Mouse (Mus musculus) midbrain, embryonic 16.5 days (tissue): Measurements from ENCODE around the gene Nell1. TPM values are rescaled to one million over a fixed set of nuclear protein-coding genes. Genes with fewer than 3 reads are reported as not detected.

Experiments used
- ATAC-seq: fragments of 200-750 bp; cut with Nextera tagmentation; 2 replicates; pipeline ENCODE4 v1.8.0; 2017; ENCODE audit warnings: moderate TSS enrichment
- H3K27ac ChIP-seq: fragments of 300-500 bp; sonication (generic); 2 replicates; pipeline ENCODE4 v1.5.1; 2014; ENCODE audit warnings: mild to moderate bottlenecking, low read length, mixed read lengths
- H3K27me3 ChIP-seq: fragments of 300-500 bp; sonication (generic); 2 replicates; pipeline ENCODE4 v1.6.1; 2014; ENCODE audit warnings: low read depth, low read length, mixed read lengths; ENCODE audit not compliant: control insufficient read depth, insufficient read depth
- H3K36me3 ChIP-seq: fragments of 300-500 bp; sonication (generic); 2 replicates; pipeline ENCODE4 v1.6.1; 2014; ENCODE audit warnings: mild to moderate bottlenecking, low read length, moderate library complexity, mixed read lengths; ENCODE audit not compliant: control insufficient read depth, insufficient read depth
- H3K4me1 ChIP-seq: fragments of 300-500 bp; sonication (generic); 2 replicates; pipeline ENCODE4 v1.6.1; 2014; ENCODE audit warnings: mild to moderate bottlenecking, low read length, mixed read lengths; ENCODE audit not compliant: control insufficient read depth, insufficient read depth
- H3K4me2 ChIP-seq: fragments of 300-500 bp; sonication (generic); 2 replicates; pipeline ENCODE4 v1.6.1; 2014; ENCODE audit warnings: mild to moderate bottlenecking, low read length, mixed read lengths
- H3K4me3 ChIP-seq: fragments of 300-500 bp; sonication (generic); 2 replicates; pipeline ENCODE4 v1.5.1; 2014; ENCODE audit warnings: low read depth, mild to moderate bottlenecking, low read length, moderate library complexity, mixed read lengths
- H3K9ac ChIP-seq: fragments of 300-500 bp; sonication (generic); 2 replicates; pipeline ENCODE4 v1.6.1; 2014; ENCODE audit warnings: low read depth, low read length, mixed read lengths
- H3K9me3 ChIP-seq: fragments of 300-500 bp; sonication (generic); replicated peaks from 2 replicates; pipeline ENCODE4 v1.6.1; 2014; ENCODE audit warnings: mild to moderate bottlenecking, low read length, mixed read lengths; ENCODE audit not compliant: control insufficient read depth, poor library complexity, severe bottlenecking
- WGBS: fragments of 180-500 bp; shearing (Covaris S2); extraction: QIAGEN DNeasy Blood & Tissue Kit; methylation state at CpG from one replicate; pipeline ENCODE4 v1.1.7; 2014; 5-methylcytosine and 5-hydroxymethylcytosine counted together
- polyA plus RNA-seq: library from polyadenylated mRNA; unstranded; fragments of >200 nt; fragmentation: Nextera tagmentation; extraction: Ambion mirVana; gene quantifications from 2 replicates; pipeline ENCODE4 v1.2.1, GENCODE M21; 2015

Nell1 gene
- polyA plus RNA-seq, 1 experiment from 2014 or later, result 40.1 TPM

- ATAC-seq, result no peak
- no peaks in the 10 kb centered on the region for H3K9me3 ChIP-seq
- H3K9ac ChIP-seq, result no peak overlapping the region
- no peak overlapping the region for H3K4me3 ChIP-seq
- no peak overlapping the region for H3K27ac ChIP-seq
- H3K4me1 ChIP-seq, result no peaks in the 10 kb centered on the region
- WGBS, result 80% methylated on average over 1 of the region's 1 CpGs
- H3K27me3 ChIP-seq, result no peaks in the 10 kb centered on the region
- H3K36me3 ChIP-seq, result no peaks in the 10 kb centered on the region
- no peak overlapping the region for H3K4me2 ChIP-seq
These were observed 447.9 kb downstream of the Nell1 start for GRCm38 (mm10) chr7:50422422-50423195.

- Histone ChIP-seq H3K27ac (no peak overlapping the region), H3K4me1 (no peaks in the 10 kb centered on the region), H3K27me3 (no peaks in the 10 kb centered on the region), H3K9me3 (no peaks in the 10 kb centered on the region), H3K4me3 (no peak overlapping the region), H3K36me3 (no peaks in the 10 kb centered on the region), H3K4me2 (no peak overlapping the region), H3K9ac (no peak overlapping the region)
- WGBS, result 91% methylated on average over 5 of the region's 5 CpGs
- no peak for ATAC-seq
These were observed 455.1 kb downstream of the Nell1 start for GRCm38 (mm10) chr7:50429725-50430124.

GRCm38 (mm10) chr7:50441237-50441636, 466.6 kb downstream of the Nell1 start:
- no peak overlapping the region for H3K27ac ChIP-seq
- no peaks in the 10 kb centered on the region for H3K36me3 ChIP-seq
- no peaks in the 10 kb centered on the region for H3K27me3 ChIP-seq
- no peaks in the 10 kb centered on the region for H3K9me3 ChIP-seq
- no peaks in the 10 kb centered on the region for H3K4me1 ChIP-seq
- no peak overlapping the region for H3K4me3 ChIP-seq
- H3K9ac ChIP-seq, result no peak overlapping the region
- no peak overlapping the region for H3K4me2 ChIP-seq
- ATAC-seq, result no peak

- Histone ChIP-seq H3K9me3 (no peaks in the 10 kb centered on the region), H3K27me3 (no peaks in the 10 kb centered on the region), H3K27ac (no peak overlapping the region), H3K36me3 (no peaks in the 10 kb centered on the region), H3K4me1 (no peaks in the 10 kb centered on the region), H3K4me2 (no peak overlapping the region), H3K4me3 (no peak overlapping the region), H3K9ac (no peak overlapping the region)
- no peak for ATAC-seq
- WGBS, result 85% methylated on average over 4 of the region's 4 CpGs
These were observed 472.7 kb downstream of the Nell1 start for GRCm38 (mm10) chr7:50447316-50447715.

GRCm38 (mm10) chr7:50467742-50468141, 493.1 kb downstream of the Nell1 start:
- no peaks in the 10 kb centered on the region for H3K36me3 ChIP-seq
- no peak overlapping the region for H3K27ac ChIP-seq
- ATAC-seq, result no peak
- no peaks in the 10 kb centered on the region for H3K9me3 ChIP-seq
- H3K27me3 ChIP-seq, result no peaks in the 10 kb centered on the region
- H3K4me1 ChIP-seq, result no peaks in the 10 kb centered on the region
- H3K4me3 ChIP-seq, result no peak overlapping the region
- H3K9ac ChIP-seq, result no peak overlapping the region
- H3K4me2 ChIP-seq, result no peak overlapping the region
- WGBS, result 95% methylated on average over 6 of the region's 6 CpGs

- Histone ChIP-seq H3K4me3 (no peak overlapping the region), H3K9me3 (no peaks in the 10 kb centered on the region), H3K4me2 (no peak overlapping the region), H3K27ac (no peak overlapping the region), H3K36me3 (no peaks in the 10 kb centered on the region), H3K4me1 (no peaks in the 10 kb centered on the region), H3K9ac (no peak overlapping the region), H3K27me3 (no peaks in the 10 kb centered on the region)
- 79% methylated on average over 3 of the region's 3 CpGs for WGBS
- ATAC-seq, result no peak
These were observed 495.9 kb downstream of the Nell1 start for GRCm38 (mm10) chr7:50470555-50470954.

GRCm38 (mm10) chr7:50482011-50482410, 507.3 kb downstream of the Nell1 start:
- no peak for ATAC-seq
- Histone ChIP-seq H3K9ac (no peak overlapping the region), H3K4me3 (no peak overlapping the region), H3K36me3 (no peaks in the 10 kb centered on the region), H3K4me1 (no peaks in the 10 kb centered on the region), H3K27me3 (no peaks in the 10 kb centered on the region), H3K27ac (no peak overlapping the region), H3K4me2 (no peak overlapping the region), H3K9me3 (no peaks in the 10 kb centered on the region)
- 49% methylated on average over 4 of the region's 4 CpGs for WGBS

- Histone ChIP-seq H3K4me2 (no peak overlapping the region), H3K9me3 (no peaks in the 10 kb centered on the region), H3K27me3 (no peaks in the 10 kb centered on the region), H3K9ac (no peak overlapping the region), H3K36me3 (no peaks in the 10 kb centered on the region), H3K4me1 (no peaks in the 10 kb centered on the region), H3K4me3 (no peak overlapping the region), H3K27ac (no peak overlapping the region)
- WGBS, result 20% methylated on average over 1 of the region's 1 CpGs
- ATAC-seq, result no peak
These were observed 510.6 kb downstream of the Nell1 start for GRCm38 (mm10) chr7:50485304-50485703.

GRCm38 (mm10) chr7:50486884-50487420, 512.3 kb downstream of the Nell1 start:
- no peaks in the 10 kb centered on the region for H3K36me3 ChIP-seq
- H3K4me1 ChIP-seq, result no peaks in the 10 kb centered on the region
- H3K4me2 ChIP-seq, result no peak overlapping the region
- no peak for ATAC-seq
- WGBS, result 89% methylated on average over 4 of the region's 4 CpGs
- H3K4me3 ChIP-seq, result no peak overlapping the region
- no peak overlapping the region for H3K27ac ChIP-seq
- H3K27me3 ChIP-seq, result no peaks in the 10 kb centered on the region
- no peaks in the 10 kb centered on the region for H3K9me3 ChIP-seq
- H3K9ac ChIP-seq, result no peak overlapping the region
